24 mouse cellular contexts compared by ENCODE assay signal in the genomic region with DNA sequence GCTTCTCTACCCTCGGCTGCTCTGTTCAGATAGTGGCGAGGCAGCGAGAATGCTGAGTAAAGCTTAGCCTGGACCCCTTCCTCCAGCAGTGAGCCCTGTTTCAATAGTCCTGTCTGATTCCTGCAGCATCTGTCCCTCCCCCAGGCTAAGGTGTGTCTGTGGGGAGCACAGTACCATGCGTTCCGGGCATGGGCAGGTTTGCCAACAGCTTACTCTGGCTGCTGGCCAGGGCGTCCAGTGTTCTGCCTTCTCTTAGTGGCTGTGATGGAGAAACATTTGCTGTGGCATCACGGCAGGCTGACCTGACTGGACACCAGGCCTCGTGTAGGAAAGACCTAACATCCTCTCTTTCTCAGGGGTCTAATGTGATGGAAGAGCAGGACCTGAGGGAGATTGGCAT. TPM values are rescaled to one million over a fixed set of nuclear protein-coding genes. Genes with fewer than 3 reads are reported as not detected.
DNase-seq lines count a peak whose midpoint lies in the region; ATAC-seq and TF ChIP-seq lines count a peak whose summit lies in the region.
"Had no signal": no experiment of that assay in that cellular context is flagged by ENCODE, and none has a peak within 500 bp of the region (broad histone marks: within the 10 kb centered on the region; RNA-seq: fewer than 3 reads in every experiment).

No protein-coding gene starts in this region.

- H3K36me3 ChIP-seq in liver, adult 2 months (ENCODE audit: control insufficient read depth, insufficient read depth, low read length), result peaks cover 3% of the 10 kb centered on the region; the same call in 1 of the 2 replicates
- peaks cover 46% of the 10 kb centered on the region for H3K36me3 ChIP-seq in liver, postnatal 0 days (replicated peaks; ENCODE audit: insufficient read depth, low read length)

- DNase-seq in cerebellum, postnatal 14 days, result peak; percentile 53 to 62
- DNase-seq in cerebellum, adult 9-10 months, result no peak
- DNase-seq in liver, adult 2 months (ENCODE audit: extremely low read depth, low read depth, low spot score), result peak; percentile 88
- no peak for DNase-seq in liver, postnatal 0 days
- peak; percentile 55 for DNase-seq in lung, adult 2 months
- DNase-seq in lung, postnatal 25 days (ENCODE audit: low spot score), result peak; percentile 70
- no peak for DNase-seq in left cerebral cortex, adult 18-20 months (ENCODE audit: low spot score in 2 of 2)
- DNase-seq: B cell, adult 2 months; cerebellum, adult 11-12 months; gastrocnemius, adult 2 months; kidney, postnatal 4 days; lung, embryonic 14.5 days; midbrain, embryonic 14.5 days; right cerebral cortex, postnatal 4 days; thymus, postnatal 14 days had no signal

- ATAC-seq in liver, postnatal 0 days, result no peak
- ATAC-seq: forebrain, embryonic 14.5 days; intestine, postnatal 0 days; Patski had no signal

- H3K27ac ChIP-seq in liver, adult 2 months (replicated peaks; ENCODE audit: insufficient read depth, low read depth, low read length), result peak overlapping the region; percentile 47; the same call in 1 of the 2 replicates
- H3K27ac ChIP-seq in liver, postnatal 0 days (ENCODE audit: low read depth), result no peak overlapping the region
- H3K27ac ChIP-seq: embryonic facial prominence, embryonic 15.5 days; gastrocnemius, adult 2 months; left cerebral cortex, adult 2 months had no signal

- TF ChIP-seq EP300 in liver, postnatal 0 days (IDR thresholded peaks at IDR 0.05; ENCODE audit: low read depth), result no peak

- no peak for TF ChIP-seq CTCF in liver, adult 2 months (IDR thresholded peaks at IDR 0.05; ENCODE audit: low read depth, low read length)
- TF ChIP-seq CTCF in liver, postnatal 0 days (IDR thresholded peaks at IDR 0.05; ENCODE audit: low read depth), result no peak
- no peak for TF ChIP-seq CTCF in lung, adult 2 months (IDR thresholded peaks at IDR 0.05; ENCODE audit: insufficient read depth, low read length)

- no peaks in the 10 kb centered on the region for H3K9me3 ChIP-seq in liver, postnatal 0 days (ENCODE audit: low read length)
- H3K9me3 ChIP-seq: embryonic facial prominence, embryonic 15.5 days; G1E had no signal

- WGBS in liver, adult 2 months, result 48% methylated on average over 8 of the region's 8 CpGs
- 87% methylated on average over 8 of the region's 8 CpGs for WGBS in liver, postnatal 0 days (ENCODE audit: insufficient replicate concordance)
- WGBS in lung, adult 2 months, result 78% methylated on average over 8 of the region's 8 CpGs

- no peak overlapping the region for H3K4me2 ChIP-seq in liver, postnatal 0 days (ENCODE audit: low read depth, low read length)
- H3K4me2 ChIP-seq: embryonic facial prominence, embryonic 15.5 days; liver, embryonic 11.5 days; lung, embryonic 14.5 days had no signal

- TF ChIP-seq POLR2A in liver, adult 2 months (IDR thresholded peaks at IDR 0.05; ENCODE audit: extremely low read depth, insufficient read depth, low read length), result no peak
- TF ChIP-seq POLR2A in lung, adult 2 months (IDR thresholded peaks at IDR 0.05; ENCODE audit: borderline replicate concordance, extremely low read depth, low read depth, low read length), result no peak

- no peaks in the 10 kb centered on the region for H3K27me3 ChIP-seq in liver, adult 2 months (ENCODE audit: control insufficient read depth, insufficient read depth, low read length)
- H3K27me3 ChIP-seq in liver, postnatal 0 days (ENCODE audit: insufficient read depth, low read length), result no peaks in the 10 kb centered on the region
- H3K27me3 ChIP-seq: CH12.LX; embryonic facial prominence, embryonic 15.5 days; Patski had no signal

- H3K9ac ChIP-seq in liver, adult 2 months (ENCODE audit: low read depth, low read length), result no peak overlapping the region
- H3K9ac ChIP-seq in liver, postnatal 0 days (replicated peaks), result no peak overlapping the region
- H3K9ac ChIP-seq: embryonic facial prominence, embryonic 15.5 days; lung, embryonic 14.5 days had no signal

- no peaks in the 10 kb centered on the region for H3K79me2 ChIP-seq in liver, adult 2 months (ENCODE audit: control insufficient read depth, insufficient read depth, low read length)

- no peak overlapping the region for H3K4me3 ChIP-seq in liver, adult 2 months (ENCODE audit: insufficient read depth, low read depth, low read length)
- H3K4me3 ChIP-seq in liver, postnatal 0 days (ENCODE audit: low read depth, low read length), result no peak overlapping the region
- H3K4me3 ChIP-seq in lung, adult 2 months (replicated peaks; ENCODE audit: extremely low read depth, low read depth, low read length), result no peak overlapping the region
- H3K4me3 ChIP-seq: embryonic facial prominence, embryonic 15.5 days; gastrocnemius, adult 2 months; left cerebral cortex, adult 2 months had no signal

- peaks cover 5% of the 10 kb centered on the region for H3K4me1 ChIP-seq in liver, adult 2 months (ENCODE audit: control insufficient read depth, insufficient read depth, low read length)
- H3K4me1 ChIP-seq in liver, postnatal 0 days (ENCODE audit: insufficient read depth), result no peaks in the 10 kb centered on the region
- 0 out of 2 replicates have a peak, but pooled peaks cover 2% of the 10 kb centered on the region for H3K4me1 ChIP-seq in lung, adult 2 months (ENCODE audit: control insufficient read depth, insufficient read depth, low read length)
- H3K4me1 ChIP-seq: embryonic facial prominence, embryonic 15.5 days had no signal

RNA-seq across cellular contexts. Expression of gene Tcp11, which starts 30.2 kb away (rescaled TPM):
- total RNA-seq in liver, adult 2 months (2014; rRNA removed), result not detected in 2 replicates
- polyA plus RNA-seq in liver, adult 2 months (2012; rRNA removed), result not detected in 2 replicates
- 0.07 TPM in 1 of 2 replicates, not detected in the other for polyA plus RNA-seq in liver, postnatal 0 days (2015; fragmentation: Nextera tagmentation; extraction: Ambion mirVana)
- 13.4 and 16.9 TPM in 2 replicates for polyA plus RNA-seq in lung, adult 2 months (2012; rRNA removed)
- total RNA-seq in left cerebral cortex, adult 18-20 months (2021), result 1 to 10 TPM in 1 of 2 experiments, under 1 TPM in 1; 0.68 to 1.1 TPM
- total RNA-seq: adrenal gland, postnatal 36 days; CH12.LX; G1E; gastrocnemius, adult 2 months had no signal
- polyA plus RNA-seq: G1E had no signal

Comparison
In these comparisons a context has a peak if more than half of its experiments do, and no peak if none do; other contexts are left out.
1. DNase-seq: peak in cerebellum, postnatal 14 days (2 of 2), liver, adult 2 months (single experiment), lung, adult 2 months (single experiment) and lung, postnatal 25 days (single experiment); none in cerebellum, adult 9-10 months (single experiment), liver, postnatal 0 days (single experiment) and left cerebral cortex, adult 18-20 months (0 of 2).
2. RNA of gene Tcp11, which starts 30.2 kb away (polyA plus RNA-seq): 13.4 to 16.9 TPM in lung, adult 2 months; 0.07 TPM in liver, postnatal 0 days and not detected in liver, adult 2 months; every median in the first group is over 10 times any median in the second.